Mouse (Mus musculus): ENCODE results near the gene Kcnh1. TPM values are rescaled to one million over a fixed set of nuclear protein-coding genes. Genes with fewer than 3 reads are reported as not detected.

Kcnh1 gene
- polyA plus RNA-seq, 1 experiment from 2014 or later = 0.64 TPM

DNA sequence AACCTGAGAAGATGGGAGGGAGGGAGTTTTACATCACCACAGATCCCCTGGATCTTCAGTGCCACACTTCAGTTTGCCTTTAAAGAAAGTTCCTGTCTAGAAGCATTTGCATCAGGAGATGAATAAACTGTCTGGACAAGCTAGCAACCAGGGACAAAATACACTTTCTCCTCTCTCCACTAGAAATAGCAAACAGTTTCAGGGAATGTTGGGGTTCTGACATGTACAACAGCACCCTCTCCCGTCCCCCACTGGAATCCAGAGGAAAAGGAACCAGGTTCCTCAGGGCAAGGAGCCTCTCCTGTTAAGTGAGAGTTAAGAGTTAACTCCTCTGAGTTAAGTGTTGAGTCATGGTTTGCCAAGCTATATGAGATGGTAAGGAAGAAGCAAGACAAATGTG, 356.3 kb downstream of the Kcnh1 start:
- no peak overlapping the region for H3K4me2 ChIP-seq (ENCODE audit: low read depth, low read length)
- no peaks in the 10 kb centered on the region for H3K36me3 ChIP-seq (ENCODE audit: control insufficient read depth, insufficient read depth, low read length)
- no peaks in the 10 kb centered on the region for H3K9me3 ChIP-seq (ENCODE audit: control insufficient read depth, low read length)
- H3K4me3 ChIP-seq (ENCODE audit: low read length) = no peak overlapping the region
- ATAC-seq = no peak
- WGBS = 21% methylated on average over 1 of the region's 1 CpGs
- H3K9ac ChIP-seq (ENCODE audit: low read depth, low read length) = no peak overlapping the region
- H3K4me1 ChIP-seq (ENCODE audit: control insufficient read depth, insufficient read depth, low read length) = no peaks in the 10 kb centered on the region
- H3K27me3 ChIP-seq (replicated peaks; ENCODE audit: control insufficient read depth, insufficient read depth, low read length) = no peaks in the 10 kb centered on the region
- no peak overlapping the region for H3K27ac ChIP-seq (ENCODE audit: low read length)

GRCm38 (mm10) chr1:192550561-192550960, 360.0 kb downstream of the Kcnh1 start:
- Histone ChIP-seq H3K4me2 (ENCODE audit: low read depth, low read length) (no peak overlapping the region), H3K27me3 (replicated peaks; ENCODE audit: control insufficient read depth, insufficient read depth, low read length) (no peaks in the 10 kb centered on the region), H3K27ac (ENCODE audit: low read length) (no peak overlapping the region), H3K4me1 (ENCODE audit: control insufficient read depth, insufficient read depth, low read length) (no peaks in the 10 kb centered on the region), H3K4me3 (ENCODE audit: low read length) (no peak overlapping the region), H3K36me3 (ENCODE audit: control insufficient read depth, insufficient read depth, low read length) (no peaks in the 10 kb centered on the region), H3K9me3 (ENCODE audit: control insufficient read depth, low read length) (no peaks in the 10 kb centered on the region), H3K9ac (ENCODE audit: low read depth, low read length) (no peak overlapping the region)
- no peak for ATAC-seq
- WGBS = 93% methylated on average over 3 of the region's 3 CpGs

DNA sequence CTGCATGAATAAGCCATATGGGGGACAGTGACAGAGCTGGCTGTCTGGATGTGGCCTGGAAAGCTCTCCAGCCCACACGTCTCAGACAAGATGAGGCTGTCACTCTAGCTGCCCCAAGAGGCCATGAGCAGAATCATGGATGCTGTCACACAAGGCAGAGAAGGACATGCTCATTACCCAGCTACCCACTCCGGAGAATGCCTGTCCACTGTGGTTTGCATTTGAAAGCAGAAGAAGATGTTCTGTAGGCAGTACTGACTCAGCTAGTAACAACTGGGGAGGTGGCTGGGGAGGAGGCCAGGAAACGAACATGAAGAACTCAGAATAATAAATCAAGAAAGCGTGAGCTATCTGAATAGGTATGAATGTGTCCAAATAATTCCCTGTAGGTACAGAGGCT, 364.9 kb downstream of the Kcnh1 start:
- 73% methylated on average over 4 of the region's 4 CpGs for WGBS
- no peak for ATAC-seq
- H3K4me1 ChIP-seq (ENCODE audit: control insufficient read depth, insufficient read depth, low read length) = no peaks in the 10 kb centered on the region

GRCm38 (mm10) chr1:192557978-192558594, 367.5 kb downstream of the Kcnh1 start:
- H3K27me3 ChIP-seq (replicated peaks; ENCODE audit: control insufficient read depth, insufficient read depth, low read length) = no peaks in the 10 kb centered on the region
- H3K27ac ChIP-seq (ENCODE audit: low read length) = no peak overlapping the region
- H3K4me1 ChIP-seq (ENCODE audit: control insufficient read depth, insufficient read depth, low read length) = no peaks in the 10 kb centered on the region
- no peaks in the 10 kb centered on the region for H3K9me3 ChIP-seq (ENCODE audit: control insufficient read depth, low read length)
- no peak overlapping the region for H3K9ac ChIP-seq (ENCODE audit: low read depth, low read length)
- H3K4me3 ChIP-seq (ENCODE audit: low read length) = no peak overlapping the region
- WGBS = 72% methylated on average over 5 of the region's 5 CpGs
- no peaks in the 10 kb centered on the region for H3K36me3 ChIP-seq (ENCODE audit: control insufficient read depth, insufficient read depth, low read length)
- H3K4me2 ChIP-seq (ENCODE audit: low read depth, low read length) = no peak overlapping the region
- no peak for ATAC-seq

More for the DNA sequence above, 364.9 kb downstream of the Kcnh1 start:
- Histone ChIP-seq H3K4me3 (ENCODE audit: low read length) (no peak overlapping the region), H3K27me3 (replicated peaks; ENCODE audit: control insufficient read depth, insufficient read depth, low read length) (no peaks in the 10 kb centered on the region), H3K9ac (ENCODE audit: low read depth, low read length) (no peak overlapping the region), H3K9me3 (ENCODE audit: control insufficient read depth, low read length) (no peaks in the 10 kb centered on the region), H3K36me3 (ENCODE audit: control insufficient read depth, insufficient read depth, low read length) (no peaks in the 10 kb centered on the region), H3K4me2 (ENCODE audit: low read depth, low read length) (no peak overlapping the region), H3K27ac (ENCODE audit: low read length) (no peak overlapping the region)

DNA sequence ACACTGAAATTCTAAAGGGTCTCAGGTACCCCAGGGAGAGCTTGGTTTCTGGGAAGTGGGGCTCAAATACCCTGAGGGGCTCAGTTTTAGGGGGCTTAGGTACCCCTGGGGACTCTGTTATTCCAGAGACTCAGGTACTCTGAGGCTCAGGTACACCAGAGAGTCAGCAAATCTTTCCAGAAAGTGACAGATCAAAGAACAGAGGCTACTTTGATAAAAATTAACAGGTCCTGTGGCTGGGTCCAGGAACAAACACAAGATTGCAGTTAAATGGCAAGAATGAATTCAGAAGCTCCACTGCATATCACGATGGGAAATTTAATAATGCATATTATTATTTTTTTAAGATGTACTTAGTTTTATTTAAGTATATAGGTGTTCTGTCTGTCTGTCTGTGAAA, 368.8 kb downstream of the Kcnh1 start:
- no peaks in the 10 kb centered on the region for H3K27me3 ChIP-seq (replicated peaks; ENCODE audit: control insufficient read depth, insufficient read depth, low read length)
- no peaks in the 10 kb centered on the region for H3K36me3 ChIP-seq (ENCODE audit: control insufficient read depth, insufficient read depth, low read length)
- no peak overlapping the region for H3K9ac ChIP-seq (ENCODE audit: low read depth, low read length)
- H3K9me3 ChIP-seq (ENCODE audit: control insufficient read depth, low read length) = no peaks in the 10 kb centered on the region
- no peak overlapping the region for H3K4me2 ChIP-seq (ENCODE audit: low read depth, low read length)
- ATAC-seq = no peak
- no peaks in the 10 kb centered on the region for H3K4me1 ChIP-seq (ENCODE audit: control insufficient read depth, insufficient read depth, low read length)
- H3K27ac ChIP-seq (ENCODE audit: low read length) = no peak overlapping the region
- H3K4me3 ChIP-seq (ENCODE audit: low read length) = no peak overlapping the region
- 67% methylated on average over 1 of the region's 1 CpGs for WGBS

Other genes with a start within 250 kb of the Kcnh1 start
- gene Rd3, start 213.4 kb upstream of the Kcnh1 start, polyA plus RNA-seq (2015; fragmentation: Nextera tagmentation; extraction: Ambion mirVana) = 0.31 and 0.42 TPM in 2 replicates
- gene Traf5, start 98.2 kb upstream of the Kcnh1 start, polyA plus RNA-seq (2015; fragmentation: Nextera tagmentation; extraction: Ambion mirVana) = 17.5 and 20.7 TPM in 2 replicates
- gene Rcor3, start 52.7 kb upstream of the Kcnh1 start, polyA plus RNA-seq (2015; fragmentation: Nextera tagmentation; extraction: Ambion mirVana) = 22.3 and 24.8 TPM in 2 replicates